Mouse (Mus musculus): ENCODE results near the gene Fn3krp. TPM values are rescaled to one million over a fixed set of nuclear protein-coding genes. Genes with fewer than 3 reads are reported as not detected.

The Fn3krp gene
- total RNA-seq, 1 experiment: 9.9 TPM

GRCm38 (mm10) chr11:121434156-121435155 lies 13.3 kb downstream of the Fn3krp start, which contains the start of gene Fn3k:
Gene Fn3k, plus strand, starts transcription at chr11:121434913.
- no peak within 1 kb of the TSS for H3K9ac ChIP-seq (ENCODE audit: insufficient read depth, low read depth, low read length, poor library complexity, severe bottlenecking)
- no peaks in the 10 kb centered on the region for H3K4me1 ChIP-seq (ENCODE audit: control insufficient read depth in 2 of 2, insufficient read depth in 2 of 2, low read length in 2 of 2, poor library complexity in 1 of 2)
- peaks cover 2% of the 10 kb centered on the region; the same call in 1 of the 2 replicates for H3K36me3 ChIP-seq (ENCODE audit: control insufficient read depth, insufficient read depth, low read length, poor library complexity, severe bottlenecking)
- TF ChIP-seq MAFK (IDR thresholded peaks at IDR 0.05; ENCODE audit: insufficient read depth, low read depth, low read length): no peak
- TF ChIP-seq ZNF384 (IDR thresholded peaks at IDR 0.05; ENCODE audit: low read depth, low read length): no peak
- no peak for TF ChIP-seq CHD2 (IDR thresholded peaks at IDR 0.05; ENCODE audit: low read depth, low read length)
- TF ChIP-seq ZC3H11A (IDR thresholded peaks at IDR 0.05; ENCODE audit: borderline replicate concordance, low read depth, low read length): no peak
- no peak for TF ChIP-seq HCFC1 (IDR thresholded peaks at IDR 0.05; ENCODE audit: borderline replicate concordance, insufficient read depth, low read length)
- H3K27ac ChIP-seq (ENCODE audit: insufficient read depth, low read depth, low read length, poor library complexity, severe bottlenecking): no peak within 1 kb of the TSS
- DNase-seq (ENCODE audit: low read depth, low spot score): peak; percentile 41
- H3K9me3 ChIP-seq (ENCODE audit: control insufficient read depth, insufficient read depth, low read depth, low read length): no peaks in the 10 kb centered on the region
- in situ Hi-C loops (cut with MboI; ENCODE audit: low sequenced_read_pairs in 2 of 2, unreplicated experiment in 2 of 2): no loop called here
- H3K4me3 ChIP-seq (ENCODE audit: insufficient read depth in 1 of 2, low read depth in 1 of 2, low read length in 2 of 2, poor library complexity in 1 of 2, severe bottlenecking in 1 of 2): peak within 1 kb of the TSS; percentile 55 to 56; a peak in 3 of 4 replicates

GRCm38 (mm10) chr11:121437236-121437635 lies 16.0 kb downstream of the Fn3krp start:
- Histone ChIP-seq H3K4me1 (ENCODE audit: control insufficient read depth in 2 of 2, insufficient read depth in 2 of 2, low read length in 2 of 2, poor library complexity in 1 of 2) (0 out of 4 replicates have a peak, but pooled peaks cover 0 to 2% of the 10 kb centered on the region in 2 experiments), H3K9ac (ENCODE audit: insufficient read depth, low read depth, low read length, poor library complexity, severe bottlenecking) (no peak overlapping the region), H3K4me3 (ENCODE audit: insufficient read depth in 1 of 2, low read depth in 1 of 2, low read length in 2 of 2, poor library complexity in 1 of 2, severe bottlenecking in 1 of 2) (no peak overlapping the region), H3K9me3 (ENCODE audit: control insufficient read depth, insufficient read depth, low read depth, low read length) (no peaks in the 10 kb centered on the region), H3K36me3 (ENCODE audit: control insufficient read depth, insufficient read depth, low read length, poor library complexity, severe bottlenecking) (no peaks in the 10 kb centered on the region), H3K27ac (ENCODE audit: insufficient read depth, low read depth, low read length, poor library complexity, severe bottlenecking) (no peak overlapping the region)
- in situ Hi-C loops (cut with MboI; ENCODE audit: low sequenced_read_pairs in 2 of 2, unreplicated experiment in 2 of 2): no loop called here
- TF ChIP-seq ZNF384 (IDR thresholded peaks at IDR 0.05; ENCODE audit: low read depth, low read length): no peak
- TF ChIP-seq HCFC1 (IDR thresholded peaks at IDR 0.05; ENCODE audit: borderline replicate concordance, insufficient read depth, low read length): no peak
- no peak for TF ChIP-seq ZC3H11A (IDR thresholded peaks at IDR 0.05; ENCODE audit: borderline replicate concordance, low read depth, low read length)
- no peak for TF ChIP-seq MAFK (IDR thresholded peaks at IDR 0.05; ENCODE audit: insufficient read depth, low read depth, low read length)
- TF ChIP-seq CHD2 (IDR thresholded peaks at IDR 0.05; ENCODE audit: low read depth, low read length): no peak
- DNase-seq (ENCODE audit: low read depth, low spot score): no peak

- no peak for DNase-seq (ENCODE audit: low read depth, low spot score)
- no peaks in the 10 kb centered on the region for H3K9me3 ChIP-seq (ENCODE audit: control insufficient read depth, insufficient read depth, low read depth, low read length)
- no peak for TF ChIP-seq MAFK (IDR thresholded peaks at IDR 0.05; ENCODE audit: insufficient read depth, low read depth, low read length)
- TF ChIP-seq ZNF384 (IDR thresholded peaks at IDR 0.05; ENCODE audit: low read depth, low read length): no peak
- TF ChIP-seq CHD2 (IDR thresholded peaks at IDR 0.05; ENCODE audit: low read depth, low read length): no peak
- no peak for TF ChIP-seq HCFC1 (IDR thresholded peaks at IDR 0.05; ENCODE audit: borderline replicate concordance, insufficient read depth, low read length)
- TF ChIP-seq ZC3H11A (IDR thresholded peaks at IDR 0.05; ENCODE audit: borderline replicate concordance, low read depth, low read length): no peak
Measured at GRCm38 (mm10) chr11:121439686-121440292, 18.6 kb downstream of the Fn3krp start.

GRCm38 (mm10) chr11:121441653-121442052 lies 20.5 kb downstream of the Fn3krp start:
- Histone ChIP-seq H3K4me1 (ENCODE audit: control insufficient read depth in 2 of 2, insufficient read depth in 2 of 2, low read length in 2 of 2, poor library complexity in 1 of 2) (0 out of 4 replicates have a peak, but pooled peaks cover 0 to 2% of the 10 kb centered on the region in 2 experiments), H3K27ac (ENCODE audit: insufficient read depth, low read depth, low read length, poor library complexity, severe bottlenecking) (no peak overlapping the region), H3K9me3 (ENCODE audit: control insufficient read depth, insufficient read depth, low read depth, low read length) (no peaks in the 10 kb centered on the region), H3K36me3 (ENCODE audit: control insufficient read depth, insufficient read depth, low read length, poor library complexity, severe bottlenecking) (no peaks in the 10 kb centered on the region), H3K4me3 (ENCODE audit: insufficient read depth in 1 of 2, low read depth in 1 of 2, low read length in 2 of 2, poor library complexity in 1 of 2, severe bottlenecking in 1 of 2) (no peak overlapping the region), H3K9ac (ENCODE audit: insufficient read depth, low read depth, low read length, poor library complexity, severe bottlenecking) (no peak overlapping the region)
- in situ Hi-C loops (cut with MboI; ENCODE audit: low sequenced_read_pairs in 2 of 2, unreplicated experiment in 2 of 2): no loop called here
- no peak for TF ChIP-seq ZNF384 (IDR thresholded peaks at IDR 0.05; ENCODE audit: low read depth, low read length)
- no peak for TF ChIP-seq MAFK (IDR thresholded peaks at IDR 0.05; ENCODE audit: insufficient read depth, low read depth, low read length)
- no peak for TF ChIP-seq CHD2 (IDR thresholded peaks at IDR 0.05; ENCODE audit: low read depth, low read length)
- no peak for TF ChIP-seq HCFC1 (IDR thresholded peaks at IDR 0.05; ENCODE audit: borderline replicate concordance, insufficient read depth, low read length)
- no peak for TF ChIP-seq ZC3H11A (IDR thresholded peaks at IDR 0.05; ENCODE audit: borderline replicate concordance, low read depth, low read length)
- no peak for DNase-seq (ENCODE audit: low read depth, low spot score)

More at GRCm38 (mm10) chr11:121439686-121440292, 18.6 kb downstream of the Fn3krp start:
- Histone ChIP-seq H3K27ac (ENCODE audit: insufficient read depth, low read depth, low read length, poor library complexity, severe bottlenecking) (no peak overlapping the region), H3K4me3 (ENCODE audit: insufficient read depth in 1 of 2, low read depth in 1 of 2, low read length in 2 of 2, poor library complexity in 1 of 2, severe bottlenecking in 1 of 2) (no peak overlapping the region), H3K4me1 (ENCODE audit: control insufficient read depth in 2 of 2, insufficient read depth in 2 of 2, low read length in 2 of 2, poor library complexity in 1 of 2) (0 out of 4 replicates have a peak, but pooled peaks cover 0 to 2% of the 10 kb centered on the region in 2 experiments), H3K9ac (ENCODE audit: insufficient read depth, low read depth, low read length, poor library complexity, severe bottlenecking) (no peak overlapping the region), H3K36me3 (ENCODE audit: control insufficient read depth, insufficient read depth, low read length, poor library complexity, severe bottlenecking) (no peaks in the 10 kb centered on the region)
- in situ Hi-C loops (cut with MboI; ENCODE audit: low sequenced_read_pairs in 2 of 2, unreplicated experiment in 2 of 2): no loop called here

Measured in ES-E14 (cell line).